Mouse (Mus musculus) MEL (cell line): ENCODE results near the gene Eps15. TPM values are rescaled to one million over a fixed set of nuclear protein-coding genes. Genes with fewer than 3 reads are reported as not detected.

Experiments used
- DNase-seq: peaks from one replicate; pipeline ENCODE4 v3.0.0; 2011; ENCODE audit warnings: low read depth, low spot score
- H3K27ac ChIP-seq: 2 replicates; pipeline ENCODE4 v1.5.1; 2012; ENCODE audit warnings: low read depth, mild to moderate bottlenecking, control low read depth, low read length, moderate library complexity; ENCODE audit not compliant: control insufficient read depth
- H3K27me3 ChIP-seq, 2 experiments: fragments of 150-350 bp in 1 of 2; sonication (generic) in 1 of 2; 2 replicates each; pipeline ENCODE4 v1.6.1; 2012; ENCODE audit warnings: low read length in 2 of 2, mild to moderate bottlenecking in 2 of 2, improper control_type of control experiment in 1 of 2, moderate library complexity in 1 of 2; ENCODE audit not compliant: insufficient read depth in 2 of 2, control insufficient read depth in 1 of 2
- H3K36me3 ChIP-seq, 2 experiments: 2 replicates each; pipeline ENCODE4 v1.6.1; 2012 to 2014; ENCODE audit warnings: low read length in 2 of 2, improper control_type of control experiment in 1 of 2, inconsistent platforms in 1 of 2, mild to moderate bottlenecking in 1 of 2; ENCODE audit not compliant: insufficient read depth in 2 of 2, control insufficient read depth in 1 of 2
- H3K4me1 ChIP-seq, 2 experiments: fragments of 150-350 bp in 1 of 2; sonication (generic) in 1 of 2; 2 replicates each; pipeline ENCODE4 v1.6.1; 2012; ENCODE audit warnings: low read length in 2 of 2, improper control_type of control experiment in 1 of 2, mild to moderate bottlenecking in 1 of 2; ENCODE audit not compliant: insufficient read depth in 2 of 2, control insufficient read depth in 1 of 2
- H3K4me3 ChIP-seq, 2 experiments: fragments of 150-350 bp in 1 of 2; sonication (generic) in 1 of 2; 2 replicates each; pipeline ENCODE4 v1.5.1; 2012; ENCODE audit warnings: low read depth in 2 of 2, low read length in 2 of 2, mild to moderate bottlenecking in 2 of 2, moderate library complexity in 2 of 2, control low read depth in 1 of 2, improper control_type of control experiment in 1 of 2; ENCODE audit not compliant: control insufficient read depth in 1 of 2, insufficient read depth in 1 of 2
- H3K79me2 ChIP-seq: 2 replicates; pipeline ENCODE4 v1.6.1; 2012; ENCODE audit warnings: mild to moderate bottlenecking, low read length, moderate library complexity; ENCODE audit not compliant: control insufficient read depth, poor library complexity, insufficient read depth
- H3K9ac ChIP-seq: 2 replicates; pipeline ENCODE4 v1.6.1; 2012; ENCODE audit warnings: low read depth, mild to moderate bottlenecking, control low read depth, low read length, moderate library complexity; ENCODE audit not compliant: control insufficient read depth, poor library complexity, severe bottlenecking
- H3K9me3 ChIP-seq: fragments of 150-350 bp; sonication (generic); replicated peaks from 2 replicates; pipeline ENCODE4 v1.6.1; 2012; ENCODE audit warnings: mild to moderate bottlenecking, low read length, improper control_type of control experiment, moderate library complexity; ENCODE audit not compliant: insufficient read depth
- CHD2 ChIP-seq: IDR thresholded peaks from 2 replicates; pipeline ENCODE4 v1.6.1; 2011; ENCODE audit warnings: low read length, improper control_type of control experiment
- E2F4 ChIP-seq: IDR thresholded peaks from 2 replicates; pipeline ENCODE4 v1.6.1; 2011; ENCODE audit warnings: low read depth, low read length, improper control_type of control experiment, borderline replicate concordance
- GABPA ChIP-seq: IDR thresholded peaks from 2 replicates; pipeline ENCODE4 v1.6.1; 2012; ENCODE audit warnings: low read depth, mild to moderate bottlenecking, inconsistent platforms, low read length, improper control_type of control experiment, moderate library complexity
- GATA1 ChIP-seq: IDR thresholded peaks from 2 replicates; pipeline ENCODE4 v1.6.1; 2011; ENCODE audit warnings: low read depth, low read length, improper control_type of control experiment
- HCFC1 ChIP-seq: IDR thresholded peaks from 2 replicates; pipeline ENCODE4 v1.6.1; 2012; ENCODE audit warnings: low read depth, mild to moderate bottlenecking, inconsistent platforms, low read length, improper control_type of control experiment, moderate library complexity
- JUND ChIP-seq: IDR thresholded peaks from 2 replicates; pipeline ENCODE4 v1.6.1; 2011; ENCODE audit warnings: low read depth, mild to moderate bottlenecking, improper control_type of control experiment, low read length
- KAT2A ChIP-seq: conservative IDR thresholded peaks from 2 replicates; pipeline ENCODE4 v1.6.1; 2012; ENCODE audit warnings: low read depth, low read length, improper control_type of control experiment, inconsistent platforms
- MAFK ChIP-seq: IDR thresholded peaks from 2 replicates; pipeline ENCODE4 v1.6.1; 2011; ENCODE audit warnings: low read depth, mild to moderate bottlenecking, low read length, improper control_type of control experiment, borderline replicate concordance
- MAZ ChIP-seq: IDR thresholded peaks from 2 replicates; pipeline ENCODE4 v1.6.1; 2012; ENCODE audit warnings: low read depth, mild to moderate bottlenecking, inconsistent platforms, low read length, improper control_type of control experiment
- MEF2A ChIP-seq: IDR thresholded peaks from 2 replicates; pipeline ENCODE4 v1.6.1; 2014; ENCODE audit warnings: low read depth, mild to moderate bottlenecking, inconsistent platforms, low read length, improper control_type of control experiment; ENCODE audit not compliant: poor library complexity, insufficient replicate concordance, severe bottlenecking; ENCODE audit errors: extremely low read depth
- MXI1 ChIP-seq: IDR thresholded peaks from 2 replicates; pipeline ENCODE4 v1.6.1; 2011; ENCODE audit warnings: mild to moderate bottlenecking, low read depth, low read length, improper control_type of control experiment
- NRF1 ChIP-seq: IDR thresholded peaks from 2 replicates; pipeline ENCODE4 v1.6.1; 2014; ENCODE audit warnings: low read depth, mild to moderate bottlenecking, inconsistent platforms, low read length, improper control_type of control experiment, moderate library complexity; ENCODE audit not compliant: poor library complexity, insufficient read depth, severe bottlenecking
- POLR2A ChIP-seq, 2 experiments: IDR thresholded peaks; 2 replicates each; pipeline ENCODE4 v1.6.1; 2011 to 2012; ENCODE audit warnings: low read length in 2 of 2, mild to moderate bottlenecking in 2 of 2, control low read depth in 1 of 2, improper control_type of control experiment in 1 of 2, low read depth in 1 of 2, moderate library complexity in 1 of 2; ENCODE audit not compliant: control insufficient read depth in 1 of 2, insufficient read depth in 1 of 2, poor library complexity in 1 of 2
- POLR2AphosphoS2 ChIP-seq: IDR thresholded peaks from 2 replicates; pipeline ENCODE4 v1.6.1; 2011; ENCODE audit warnings: low read length, improper control_type of control experiment
- POLR2AphosphoS5 ChIP-seq: IDR thresholded peaks from 2 replicates; pipeline ENCODE4 v1.6.1; 2012; ENCODE audit warnings: low read depth, borderline replicate concordance, mild to moderate bottlenecking, inconsistent platforms, low read length, moderate library complexity, mixed read lengths
- RAD21 ChIP-seq: IDR thresholded peaks from 2 replicates; pipeline ENCODE4 v1.6.1; 2011; ENCODE audit warnings: mild to moderate bottlenecking, low read depth, low read length, improper control_type of control experiment
- RCOR1 ChIP-seq: IDR thresholded peaks from 2 replicates; pipeline ENCODE4 v1.6.1; 2012; ENCODE audit warnings: low read depth, mild to moderate bottlenecking, inconsistent platforms, low read length, improper control_type of control experiment
- SMC3 ChIP-seq: IDR thresholded peaks from 2 replicates; pipeline ENCODE4 v1.6.1; 2011; ENCODE audit warnings: low read depth, low read length, improper control_type of control experiment
- TCF12 ChIP-seq: IDR thresholded peaks from 2 replicates; pipeline ENCODE4 v1.6.1; 2014; ENCODE audit warnings: low read depth, mild to moderate bottlenecking, inconsistent platforms, low read length, improper control_type of control experiment, moderate library complexity
- UBTF ChIP-seq: IDR thresholded peaks from 2 replicates; pipeline ENCODE4 v1.6.1; 2012; ENCODE audit warnings: low read depth, mild to moderate bottlenecking, inconsistent platforms, low read length, improper control_type of control experiment, moderate library complexity, borderline replicate concordance; ENCODE audit not compliant: insufficient read depth
- USF1 ChIP-seq: IDR thresholded peaks from 2 replicates; pipeline ENCODE4 v1.6.1; 2014; ENCODE audit warnings: low read depth, mild to moderate bottlenecking, inconsistent platforms, low read length, improper control_type of control experiment, moderate library complexity
- ZMIZ1 ChIP-seq: IDR thresholded peaks from 2 replicates; pipeline ENCODE4 v1.6.1; 2012; ENCODE audit warnings: low read depth, mild to moderate bottlenecking, inconsistent platforms, low read length, improper control_type of control experiment, moderate library complexity
- ZNF384 ChIP-seq: IDR thresholded peaks from 2 replicates; pipeline ENCODE4 v1.6.1; 2012; ENCODE audit warnings: low read depth, mild to moderate bottlenecking, inconsistent platforms, low read length, improper control_type of control experiment
- polyA plus RNA-seq, 2 experiments: library from polyadenylated mRNA; stranded (reverse) in 1 of 2; unstranded in 1 of 2; fragments of >175 nt in 1 of 2; fragments of >200 nt in 1 of 2; gene quantifications; 2 replicates each; pipeline versions ENCODE4 v1.2.1 to v1.2.4; 2012; ENCODE audit warnings: low replicate concordance in 2 of 2, low read depth in 1 of 2; ENCODE audit not compliant: insufficient read length in 2 of 2, insufficient read depth in 1 of 2, missing spikeins in 1 of 2
- total RNA-seq: library from RNA; depleted of rRNA; stranded (reverse); fragments of 300-350 nt; gene quantifications from 2 replicates; pipeline ENCODE4 v1.2.3, GENCODE M21; 2012

Eps15 gene
- total and polyA plus RNA-seq, 3 experiments, result 19.7 to 107 (median 53.3) TPM

GRCm38 (mm10) chr4:109262068-109262467 lies 18.0 kb upstream of the Eps15 start:
- no peak for DNase-seq
- Histone ChIP-seq H3K79me2 (no peaks in the 10 kb centered on the region), H3K9me3 (no peaks in the 10 kb centered on the region), H3K36me3 (peaks cover 0 to 6% of the 10 kb centered on the region in 2 experiments; a peak in 2 of 4 replicates), H3K9ac (no peak overlapping the region), H3K4me3 (no peak overlapping the region), H3K4me1 (peaks cover 1 to 4% of the 10 kb centered on the region in 2 experiments; a peak in 3 of 4 replicates), H3K27me3 (peaks cover 0 to 1% of the 10 kb centered on the region in 2 experiments; a peak in 1 of 4 replicates), H3K27ac (no peak overlapping the region)
- no peak for TF ChIP-seq TCF12
- TF ChIP-seq GATA1, result no peak
- no peak for TF ChIP-seq POLR2AphosphoS5
- no peak for TF ChIP-seq E2F4
- TF ChIP-seq MXI1, result no peak
- TF ChIP-seq GABPA, result no peak
- no peak for TF ChIP-seq SMC3
- TF ChIP-seq POLR2A (IDR thresholded peaks at IDR 0.05; ENCODE audit: control insufficient read depth in 1 of 2, insufficient read depth in 1 of 2, low read depth in 1 of 2, low read length in 2 of 2, poor library complexity in 1 of 2), result no peak
- TF ChIP-seq UBTF, result no peak
- TF ChIP-seq USF1, result no peak
- no peak for TF ChIP-seq MEF2A
- TF ChIP-seq KAT2A, result no peak
- TF ChIP-seq RAD21, result no peak
- no peak for TF ChIP-seq ZMIZ1
- TF ChIP-seq MAFK, result no peak
- no peak for TF ChIP-seq CHD2
- no peak for TF ChIP-seq POLR2AphosphoS2
- TF ChIP-seq HCFC1, result no peak

- Histone ChIP-seq H3K27me3 (peaks cover 0 to 1% of the 10 kb centered on the region in 2 experiments; a peak in 3 of 4 replicates), H3K9me3 (no peaks in the 10 kb centered on the region), H3K4me1 (peaks cover 0 to 3% of the 10 kb centered on the region in 2 experiments; a peak in 1 of 4 replicates), H3K79me2 (no peaks in the 10 kb centered on the region), H3K27ac (no peak overlapping the region), H3K9ac (no peak overlapping the region), H3K36me3 (peaks cover 0 to under 1% of the 10 kb centered on the region in 2 experiments; a peak in 2 of 4 replicates), H3K4me3 (no peak overlapping the region)
- no peak for DNase-seq
- TF ChIP-seq TCF12 (no peak), ZNF384 (no peak), NRF1 (no peak), MAZ (no peak), RCOR1 (no peak), POLR2A (IDR thresholded peaks at IDR 0.05; ENCODE audit: control insufficient read depth in 1 of 2, insufficient read depth in 1 of 2, low read depth in 1 of 2, low read length in 2 of 2, poor library complexity in 1 of 2) (no peak), JUND (no peak), HCFC1 (no peak), UBTF (no peak)
Observed at GRCm38 (mm10) chr4:109266056-109266455, 14.0 kb upstream of the Eps15 start.
